Mouse (Mus musculus): Measurements from ENCODE around the gene Krt42. TPM values are rescaled to one million over a fixed set of nuclear protein-coding genes. Genes with fewer than 3 reads are reported as not detected.
"Not testable (repeated sequence)": the region's sequence is repeated elsewhere in the genome, so short reads cannot be mapped to it uniquely, and the experiment has no call there.

Krt42 gene
- not detected in 2 replicates for polyA plus RNA-seq (2012; ENCODE audit: insufficient read depth, insufficient read length, low replicate concordance, missing spikeins)

GRCm38 (mm10) chr11:100269821-100270332 is at the start of gene Krt42:
Gene Krt42 (minus strand): TSS chr11:100269871.
- TF ChIP-seq CTCF (IDR thresholded peaks at IDR 0.05; ENCODE audit: insufficient read depth, low read depth, low read length) (no peak), POLR2A (IDR thresholded peaks at IDR 0.05; ENCODE audit: insufficient read depth, low read depth, low read length) (no peak)
- no peak within 1 kb of the TSS for H3K4me3 ChIP-seq (ENCODE audit: insufficient read depth, low read depth, low read length)
- H3K27ac ChIP-seq (ENCODE audit: insufficient read depth, low read depth, low read length), result no peak within 1 kb of the TSS
- peaks cover 13% of the 10 kb centered on the region for H3K4me1 ChIP-seq (ENCODE audit: control insufficient read depth, insufficient read depth, low read length)
- WGBS, result 94% methylated on average over 7 of the region's 7 CpGs

DNA sequence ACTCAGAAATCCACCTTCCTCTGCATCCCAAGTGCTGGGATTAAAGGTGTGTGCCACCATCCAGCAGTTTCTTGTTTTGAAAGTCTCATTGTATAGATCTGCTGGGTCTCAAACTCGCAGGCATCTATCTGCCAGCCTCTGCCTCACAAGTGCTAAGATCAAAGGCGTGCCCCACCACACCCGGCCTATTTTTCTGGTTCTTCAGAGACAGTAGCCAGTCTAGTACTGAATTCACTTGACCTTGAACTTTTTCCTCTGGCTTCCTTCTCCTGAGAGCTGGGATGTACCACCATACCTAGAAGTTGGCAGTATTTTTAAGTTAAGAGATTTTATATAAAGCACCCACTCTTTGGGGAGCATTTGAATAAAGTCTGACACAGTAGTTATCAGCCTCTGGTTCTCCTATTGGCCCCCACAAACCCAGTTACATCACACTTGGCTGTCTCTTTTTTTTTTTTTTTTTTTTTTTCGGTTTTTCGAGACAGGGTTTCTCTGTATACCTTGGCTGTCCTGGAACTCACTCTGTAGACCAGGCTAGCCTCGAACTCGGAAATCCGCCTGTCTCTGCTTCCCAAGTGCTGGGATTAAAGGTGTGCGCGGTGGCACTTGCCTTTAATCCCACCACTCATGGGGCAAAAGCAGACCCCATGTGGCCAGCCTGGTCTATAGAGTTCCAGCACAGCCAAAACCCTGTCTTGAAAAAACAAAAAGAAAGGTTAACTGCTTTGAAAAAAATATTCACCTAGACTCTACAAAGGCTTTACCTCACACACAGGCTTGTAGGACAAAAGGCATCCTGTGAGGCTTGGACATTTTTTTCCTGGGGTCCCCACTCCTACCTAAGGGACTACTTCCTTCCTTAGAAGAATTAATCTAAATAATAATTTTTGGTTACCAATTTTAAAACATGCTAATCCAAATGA is 49.1 kb upstream of the Krt42 start:
- WGBS, result 87% methylated on average over 10 of the region's 10 CpGs
- Histone ChIP-seq H3K27ac (ENCODE audit: insufficient read depth, low read depth, low read length) (no peak overlapping the region), H3K4me3 (ENCODE audit: insufficient read depth, low read depth, low read length) (no peak overlapping the region), H3K4me1 (ENCODE audit: control insufficient read depth, insufficient read depth, low read length) (peaks cover 9% of the 10 kb centered on the region)
- no peak for TF ChIP-seq POLR2A (IDR thresholded peaks at IDR 0.05; ENCODE audit: insufficient read depth, low read depth, low read length)
- no peak for TF ChIP-seq CTCF (IDR thresholded peaks at IDR 0.05; ENCODE audit: insufficient read depth, low read depth, low read length)

GRCm38 (mm10) chr11:100317826-100318380 is 48.2 kb upstream of the Krt42 start:
- no peak overlapping the region for H3K27ac ChIP-seq (ENCODE audit: insufficient read depth, low read depth, low read length)
- 80% methylated on average over 6 of the region's 6 CpGs for WGBS

GRCm38 (mm10) chr11:100315439-100315838 is 45.8 kb upstream of the Krt42 start:
- H3K27ac ChIP-seq (ENCODE audit: insufficient read depth, low read depth, low read length), result no peak overlapping the region
- peaks cover 21% of the 10 kb centered on the region for H3K4me1 ChIP-seq (ENCODE audit: control insufficient read depth, insufficient read depth, low read length)
- no peak overlapping the region for H3K4me3 ChIP-seq (ENCODE audit: insufficient read depth, low read depth, low read length)
- no peak for TF ChIP-seq CTCF (IDR thresholded peaks at IDR 0.05; ENCODE audit: insufficient read depth, low read depth, low read length)
- TF ChIP-seq POLR2A (IDR thresholded peaks at IDR 0.05; ENCODE audit: insufficient read depth, low read depth, low read length), result no peak
- 87% methylated on average over 5 of the region's 5 CpGs for WGBS

More at GRCm38 (mm10) chr11:100317826-100318380, 48.2 kb upstream of the Krt42 start:
- TF ChIP-seq CTCF (IDR thresholded peaks at IDR 0.05; ENCODE audit: insufficient read depth, low read depth, low read length), result no peak
- no peak for TF ChIP-seq POLR2A (IDR thresholded peaks at IDR 0.05; ENCODE audit: insufficient read depth, low read depth, low read length)
- no peak overlapping the region for H3K4me3 ChIP-seq (ENCODE audit: insufficient read depth, low read depth, low read length)
- H3K4me1 ChIP-seq (ENCODE audit: control insufficient read depth, insufficient read depth, low read length), result peaks cover 15% of the 10 kb centered on the region

GRCm38 (mm10) chr11:100313424-100313823 is 43.8 kb upstream of the Krt42 start:
- Histone ChIP-seq H3K27ac (ENCODE audit: insufficient read depth, low read depth, low read length) (peak overlapping the region; percentile 66), H3K4me3 (ENCODE audit: insufficient read depth, low read depth, low read length) (no peak overlapping the region), H3K4me1 (ENCODE audit: control insufficient read depth, insufficient read depth, low read length) (peaks cover 19% of the 10 kb centered on the region)
- TF ChIP-seq CTCF (IDR thresholded peaks at IDR 0.05; ENCODE audit: insufficient read depth, low read depth, low read length) (no peak), POLR2A (IDR thresholded peaks at IDR 0.05; ENCODE audit: insufficient read depth, low read depth, low read length) (no peak)
- WGBS, result 95% methylated on average over 6 of the region's 6 CpGs

GRCm38 (mm10) chr11:100312096-100312679 is 42.5 kb upstream of the Krt42 start:
- Histone ChIP-seq H3K4me3 (ENCODE audit: insufficient read depth, low read depth, low read length) (no peak overlapping the region), H3K27ac (ENCODE audit: insufficient read depth, low read depth, low read length) (peak overlapping the region; percentile 94), H3K4me1 (ENCODE audit: control insufficient read depth, insufficient read depth, low read length) (peaks cover 19% of the 10 kb centered on the region)
- 15% methylated on average over 5 of the region's 5 CpGs for WGBS
- TF ChIP-seq POLR2A (IDR thresholded peaks at IDR 0.05; ENCODE audit: insufficient read depth, low read depth, low read length) (no peak), CTCF (IDR thresholded peaks at IDR 0.05; ENCODE audit: insufficient read depth, low read depth, low read length) (no peak)

GRCm38 (mm10) chr11:100311656-100312055 is 42.0 kb upstream of the Krt42 start:
- TF ChIP-seq POLR2A (IDR thresholded peaks at IDR 0.05; ENCODE audit: insufficient read depth, low read depth, low read length) (no peak), CTCF (IDR thresholded peaks at IDR 0.05; ENCODE audit: insufficient read depth, low read depth, low read length) (no peak)
- Histone ChIP-seq H3K27ac (ENCODE audit: insufficient read depth, low read depth, low read length) (peak overlapping the region; percentile 94; the same call in 1 of the 2 replicates), H3K4me1 (ENCODE audit: control insufficient read depth, insufficient read depth, low read length) (peaks cover 19% of the 10 kb centered on the region), H3K4me3 (ENCODE audit: insufficient read depth, low read depth, low read length) (no peak overlapping the region)
- 63% methylated on average over 1 of the region's 1 CpGs for WGBS

DNA sequence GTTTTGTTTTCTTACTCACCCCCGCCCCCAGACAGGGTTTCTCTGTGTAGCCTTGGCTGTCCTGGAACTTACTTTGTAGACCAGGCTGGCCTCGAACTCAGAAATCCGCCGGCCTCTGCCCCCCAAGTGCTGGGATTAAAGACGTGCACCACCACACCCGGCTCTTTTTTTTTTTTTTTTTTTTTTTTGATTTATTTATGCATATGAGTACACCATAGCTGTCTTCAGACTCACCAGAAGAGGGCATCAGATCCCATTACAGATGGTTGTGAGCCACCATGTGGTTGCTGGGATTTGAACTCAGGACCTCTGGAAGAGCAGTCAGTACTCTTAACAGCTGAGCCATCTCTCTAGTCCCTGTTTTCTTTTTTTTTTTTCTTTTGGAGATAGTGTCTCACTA is 39.0 kb upstream of the Krt42 start:
- H3K4me1 ChIP-seq (ENCODE audit: control insufficient read depth, insufficient read depth, low read length), result peaks cover 13% of the 10 kb centered on the region
- H3K4me3 ChIP-seq (ENCODE audit: insufficient read depth, low read depth, low read length); H3K27ac ChIP-seq (ENCODE audit: insufficient read depth, low read depth, low read length): not testable (repeated sequence)
- WGBS, result 88% methylated on average over 5 of the region's 6 CpGs

DNA sequence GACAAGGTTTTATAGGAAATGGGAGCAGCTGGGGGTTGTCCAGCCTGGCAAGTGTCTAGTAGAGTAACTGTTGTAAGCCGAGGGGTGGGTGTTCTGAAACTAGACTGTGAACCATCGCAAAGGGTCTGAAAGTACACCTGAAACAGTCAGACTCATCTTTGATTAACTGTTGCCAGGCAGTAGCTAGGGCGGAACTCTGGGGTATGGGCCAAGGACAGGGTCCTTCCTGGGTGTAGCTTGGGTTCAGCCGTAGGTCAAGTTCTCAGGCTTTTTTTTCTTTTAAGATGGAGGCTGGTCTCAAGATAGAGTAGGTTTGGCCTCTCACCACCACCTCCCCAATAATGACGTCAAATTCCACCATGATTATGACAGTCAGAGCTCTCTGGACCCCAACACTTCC is 38.2 kb upstream of the Krt42 start:
- no peak overlapping the region for H3K4me3 ChIP-seq (ENCODE audit: insufficient read depth, low read depth, low read length)
- peaks cover 9% of the 10 kb centered on the region for H3K4me1 ChIP-seq (ENCODE audit: control insufficient read depth, insufficient read depth, low read length)
- WGBS, result 91% methylated on average over 5 of the region's 5 CpGs
- TF ChIP-seq CTCF (IDR thresholded peaks at IDR 0.05; ENCODE audit: insufficient read depth, low read depth, low read length), result no peak
- no peak for TF ChIP-seq POLR2A (IDR thresholded peaks at IDR 0.05; ENCODE audit: insufficient read depth, low read depth, low read length)
- no peak overlapping the region for H3K27ac ChIP-seq (ENCODE audit: insufficient read depth, low read depth, low read length)

Measured in olfactory bulb, adult 2 months (tissue).